Mouse (Mus musculus): Measurements from ENCODE around the gene Amz1.

Amz1 gene

GRCm38 (mm10) chr5:140768333-140768732, 44.4 kb downstream of the Amz1 start:
- peak; percentile 62 for DNase-seq

DNA sequence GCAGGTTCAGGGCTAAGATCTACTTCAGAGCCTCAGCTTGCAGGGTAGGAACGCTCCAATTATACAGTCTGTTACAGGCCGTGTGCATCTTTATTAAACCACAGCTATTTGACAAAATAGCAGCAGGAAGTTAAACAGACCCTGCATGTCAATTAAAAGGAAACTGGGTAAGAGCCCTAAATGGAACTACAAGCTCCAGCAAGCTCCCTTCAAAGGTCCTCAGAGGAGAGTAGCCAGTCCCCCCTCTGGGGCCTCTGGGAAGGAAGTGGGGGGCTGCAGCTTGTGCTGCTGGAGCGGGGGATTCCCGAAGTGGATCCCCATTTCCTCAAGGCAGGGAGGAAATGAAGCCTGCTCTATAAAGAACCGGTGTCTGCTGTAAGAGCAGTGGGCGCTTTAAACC, 47.7 kb downstream of the Amz1 start:
- DNase-seq, result no peak

DNA sequence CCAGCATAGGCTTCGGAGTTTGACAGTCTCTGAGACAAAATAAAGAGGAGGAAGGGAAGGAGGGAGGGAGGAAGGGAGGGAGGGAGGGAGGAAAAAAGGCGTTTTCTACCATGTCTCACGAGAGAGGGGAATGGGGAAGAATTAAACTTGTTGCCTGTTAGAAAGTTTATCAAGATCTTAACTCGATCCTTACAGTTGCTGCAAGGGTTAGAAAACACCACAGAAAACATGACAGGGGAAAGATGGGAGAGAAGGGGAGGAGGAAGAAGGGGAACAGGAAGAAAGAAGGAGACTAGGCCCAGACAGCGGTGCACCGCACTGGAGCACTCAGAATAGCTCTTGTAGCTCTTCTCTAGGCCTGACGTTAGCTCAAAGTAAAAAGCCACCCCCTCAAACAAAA, 48.2 kb downstream of the Amz1 start:
- no peak for DNase-seq

- no peak for DNase-seq
Measured at GRCm38 (mm10) chr5:140775111-140775510, 51.2 kb downstream of the Amz1 start.

DNA sequence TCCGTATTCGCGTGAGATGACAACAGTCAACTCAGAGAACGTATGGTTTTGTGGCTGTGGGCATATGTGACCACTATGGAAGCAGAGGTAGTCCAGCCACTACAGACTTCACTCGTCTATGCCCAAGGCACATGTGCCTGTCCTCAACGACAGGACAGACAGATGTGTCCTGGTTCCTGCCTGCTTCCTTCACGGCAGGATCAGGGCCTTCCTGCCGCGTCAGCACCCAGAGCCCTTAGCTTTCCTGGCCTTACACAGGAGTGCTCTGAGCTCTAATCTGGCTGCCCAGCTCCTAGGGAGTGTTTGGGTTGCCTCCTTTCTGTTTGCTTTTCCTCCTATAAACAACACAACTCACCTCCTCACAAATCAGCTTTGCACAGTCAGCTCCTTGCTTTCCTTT, 53.0 kb downstream of the Amz1 start:
- no peak for DNase-seq

- DNase-seq, result no peak
Measured at GRCm38 (mm10) chr5:140781122-140781521, 57.2 kb downstream of the Amz1 start.

- no peak for DNase-seq
Measured at GRCm38 (mm10) chr5:140781886-140782572, 58.1 kb downstream of the Amz1 start.

GRCm38 (mm10) chr5:140783577-140783976, 59.6 kb downstream of the Amz1 start:
- DNase-seq, result no peak

- no peak for DNase-seq
Measured at GRCm38 (mm10) chr5:140784288-140784687, 60.4 kb downstream of the Amz1 start.

DNA sequence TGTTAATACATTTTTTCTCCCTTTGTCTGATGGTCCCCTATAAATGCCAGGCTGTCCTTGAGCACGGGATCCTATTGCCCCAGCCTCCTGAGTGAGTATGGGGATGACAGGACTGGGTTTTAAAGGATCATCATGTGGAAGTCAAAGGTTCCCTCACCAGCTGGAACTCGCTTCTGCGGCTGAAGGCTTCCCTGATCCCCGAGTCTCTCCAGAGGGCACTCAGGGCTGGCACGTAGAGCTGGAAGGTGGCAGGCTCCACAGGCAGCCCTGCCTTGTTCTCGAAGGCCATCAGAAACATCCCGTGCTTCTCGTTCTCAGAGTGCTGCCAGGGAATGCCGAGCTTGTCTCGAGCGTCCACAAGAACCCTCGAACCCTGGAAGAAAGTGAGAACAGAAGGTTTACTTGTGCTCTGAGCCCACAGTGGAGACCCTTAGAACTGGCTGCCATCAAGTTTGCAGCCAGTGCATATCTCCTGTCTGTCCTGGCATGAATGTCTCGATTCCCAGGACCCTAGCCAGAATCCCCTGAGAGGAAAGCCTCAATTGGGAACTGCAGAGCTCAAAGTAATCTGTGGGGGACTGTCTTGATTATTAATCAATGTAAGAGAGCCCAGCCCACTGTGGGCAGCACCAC, 61.4 kb downstream of the Amz1 start:
- no peak for DNase-seq

DNA sequence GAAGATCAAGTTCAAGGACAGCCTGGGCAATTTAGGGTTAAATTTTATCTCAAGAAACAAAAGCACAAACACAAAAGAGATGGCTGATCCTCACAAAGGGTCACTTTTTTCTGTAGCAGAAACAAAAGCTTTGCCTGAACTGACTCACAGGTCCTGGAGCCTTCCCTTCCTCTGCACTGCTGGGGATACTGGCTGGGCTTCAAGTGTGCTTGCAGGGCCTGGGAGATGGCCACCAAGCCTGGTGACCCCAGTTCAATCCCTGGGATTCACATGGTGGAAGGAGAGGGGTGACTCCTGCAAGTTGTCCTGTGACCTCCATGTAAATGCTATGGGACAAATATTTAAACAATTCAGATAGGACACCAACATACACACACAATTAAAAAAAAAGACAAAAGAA, 65.6 kb downstream of the Amz1 start:
- no peak for DNase-seq

GRCm38 (mm10) chr5:140790392-140790791, 66.5 kb downstream of the Amz1 start:
- DNase-seq, result no peak

- peak; percentile 60 for DNase-seq
Measured at GRCm38 (mm10) chr5:140790937-140791877, 67.3 kb downstream of the Amz1 start.

DNA sequence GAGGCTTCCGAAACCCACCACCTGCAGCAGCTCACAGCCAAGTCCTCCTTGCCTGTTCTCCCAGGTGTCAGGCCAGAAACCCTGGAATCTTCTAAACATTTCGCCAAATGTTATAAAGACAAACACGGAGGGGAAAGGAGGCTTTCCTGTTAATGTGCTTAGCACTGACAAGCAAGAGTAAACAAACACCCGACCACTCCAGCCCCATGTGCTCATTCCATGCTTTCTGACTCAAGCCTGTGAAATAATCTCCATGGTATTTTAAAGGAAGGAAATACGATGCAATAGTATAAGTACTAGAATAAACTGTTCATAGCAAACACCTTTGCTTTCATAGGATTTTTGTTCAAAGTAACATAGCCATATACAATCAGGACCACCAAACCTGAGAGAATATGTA, 68.3 kb downstream of the Amz1 start:
- DNase-seq, result no peak

DNA sequence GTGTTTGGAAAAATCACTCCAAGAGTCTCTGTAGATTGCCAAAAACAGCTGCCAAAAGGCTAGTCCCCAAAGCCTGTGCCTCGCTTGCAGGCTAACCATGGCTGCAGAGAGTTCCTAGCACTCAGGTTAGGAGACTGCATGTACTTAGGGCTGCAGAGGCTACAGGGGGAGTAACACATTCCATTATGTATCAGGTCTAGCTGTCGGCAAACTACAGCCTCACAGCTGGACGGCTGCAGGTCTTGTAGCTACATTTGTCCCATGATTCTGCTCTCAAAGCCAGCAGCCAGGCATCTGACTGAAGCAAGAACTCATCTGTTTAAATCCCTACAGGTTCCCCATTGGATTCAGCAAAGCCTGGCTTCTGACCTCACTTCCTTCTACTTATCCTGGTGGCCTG, 70.8 kb downstream of the Amz1 start:
- DNase-seq, result no peak

DNA sequence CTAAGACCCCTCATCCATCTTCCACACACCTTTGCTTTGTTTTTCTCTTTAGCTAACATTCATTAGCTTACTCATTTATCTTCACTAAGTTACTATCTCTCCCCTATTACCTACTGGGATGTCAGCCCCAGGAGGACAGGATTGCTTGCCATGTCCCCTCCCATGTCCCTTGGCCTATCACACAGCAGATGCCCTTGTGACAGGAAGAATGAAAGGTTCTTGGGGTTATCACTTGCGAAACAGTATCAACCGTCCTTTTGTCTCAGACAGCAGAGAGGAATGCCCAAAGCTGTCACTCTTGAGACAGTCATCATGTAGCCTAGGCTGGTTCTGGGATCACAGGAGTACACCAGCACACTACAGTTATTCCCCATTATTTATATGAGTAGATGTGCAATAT, 71.2 kb downstream of the Amz1 start:
- DNase-seq, result no peak

DNA sequence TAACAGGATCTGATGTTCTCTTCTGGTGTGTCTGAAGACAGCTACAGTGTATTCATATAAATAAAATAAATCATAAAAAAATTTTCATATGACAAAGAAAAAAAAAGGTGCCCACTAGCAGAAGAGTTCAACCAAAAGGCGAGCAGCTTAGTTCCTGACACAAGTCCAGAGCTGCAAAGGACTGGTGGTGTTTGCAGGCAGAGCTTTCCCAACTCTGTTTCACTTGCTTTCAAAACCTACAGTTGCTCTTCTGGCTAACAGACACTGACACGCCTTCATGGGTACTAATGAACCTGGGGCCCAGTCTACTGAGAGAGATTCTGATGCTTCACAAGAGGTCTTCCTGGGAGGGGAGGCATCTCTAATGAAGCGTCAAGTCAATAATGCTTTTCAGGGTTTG, 72.1 kb downstream of the Amz1 start:
- DNase-seq, result no peak

DNA sequence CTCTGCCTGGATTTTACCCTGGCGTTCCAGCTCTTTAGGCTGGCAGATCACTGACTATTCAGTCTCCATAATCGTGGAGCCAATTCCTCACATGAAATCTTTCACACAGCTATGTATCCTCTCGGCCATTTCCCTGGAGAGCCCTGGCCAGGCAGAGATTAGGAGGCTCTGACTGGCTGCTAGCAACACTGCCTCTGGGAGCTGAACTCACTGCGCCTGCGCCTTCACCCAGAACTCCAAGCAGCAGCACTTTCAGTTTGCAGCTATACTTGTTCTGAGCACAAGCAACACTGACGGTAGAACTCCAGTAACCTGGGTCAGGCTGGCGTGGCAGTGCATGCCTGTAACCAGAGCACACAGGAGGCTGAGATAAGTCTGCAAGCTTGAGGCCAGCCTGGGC, 74.2 kb downstream of the Amz1 start:
- DNase-seq, result peak; percentile 34

GRCm38 (mm10) chr5:140798775-140799174, 74.8 kb downstream of the Amz1 start:
- DNase-seq, result no peak

DNA sequence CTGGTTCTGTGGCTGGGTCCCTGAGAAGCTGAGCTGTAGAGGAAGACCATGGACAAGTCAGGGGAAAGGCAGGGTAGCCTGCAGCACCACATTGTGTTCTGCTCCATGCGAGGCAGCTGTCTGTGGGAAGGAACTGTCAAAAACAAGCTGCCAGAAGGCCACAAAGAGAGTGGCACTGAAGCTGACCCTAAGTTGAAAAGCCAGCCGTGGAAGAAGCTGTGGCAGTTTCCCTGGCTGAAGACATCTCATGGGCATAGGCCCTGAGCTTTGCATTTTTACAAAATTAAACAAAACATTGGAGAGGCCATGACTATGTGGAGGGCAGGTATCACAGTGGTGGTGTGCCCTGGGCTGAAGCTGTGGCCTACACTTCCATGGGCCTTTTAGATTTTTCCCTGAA, 75.3 kb downstream of the Amz1 start:
- no peak for DNase-seq

GRCm38 (mm10) chr5:140800288-140800923, 76.5 kb downstream of the Amz1 start:
- no peak for DNase-seq

GRCm38 (mm10) chr5:140801782-140802181, 77.9 kb downstream of the Amz1 start:
- no peak for DNase-seq

DNA sequence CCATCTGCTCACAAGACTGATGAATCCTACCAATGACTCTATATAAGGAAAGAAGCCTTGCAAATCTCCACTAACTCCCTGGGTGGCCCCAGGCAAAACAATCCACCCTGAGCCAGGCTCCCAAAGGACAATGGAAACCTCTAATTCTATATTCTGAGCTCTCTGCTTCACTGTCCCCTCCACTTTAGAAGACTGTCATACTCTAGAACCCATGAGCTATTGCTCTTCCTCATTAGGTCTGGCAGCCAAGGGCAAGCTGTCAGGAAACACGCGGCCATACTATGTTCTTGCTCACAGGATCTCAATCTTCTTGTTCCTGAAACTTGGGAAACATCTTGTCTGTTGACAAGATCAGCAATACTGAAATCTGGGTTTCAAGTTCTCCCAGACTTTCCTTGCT, 82.3 kb downstream of the Amz1 start:
- no peak for DNase-seq
